In the genomic region with DNA sequence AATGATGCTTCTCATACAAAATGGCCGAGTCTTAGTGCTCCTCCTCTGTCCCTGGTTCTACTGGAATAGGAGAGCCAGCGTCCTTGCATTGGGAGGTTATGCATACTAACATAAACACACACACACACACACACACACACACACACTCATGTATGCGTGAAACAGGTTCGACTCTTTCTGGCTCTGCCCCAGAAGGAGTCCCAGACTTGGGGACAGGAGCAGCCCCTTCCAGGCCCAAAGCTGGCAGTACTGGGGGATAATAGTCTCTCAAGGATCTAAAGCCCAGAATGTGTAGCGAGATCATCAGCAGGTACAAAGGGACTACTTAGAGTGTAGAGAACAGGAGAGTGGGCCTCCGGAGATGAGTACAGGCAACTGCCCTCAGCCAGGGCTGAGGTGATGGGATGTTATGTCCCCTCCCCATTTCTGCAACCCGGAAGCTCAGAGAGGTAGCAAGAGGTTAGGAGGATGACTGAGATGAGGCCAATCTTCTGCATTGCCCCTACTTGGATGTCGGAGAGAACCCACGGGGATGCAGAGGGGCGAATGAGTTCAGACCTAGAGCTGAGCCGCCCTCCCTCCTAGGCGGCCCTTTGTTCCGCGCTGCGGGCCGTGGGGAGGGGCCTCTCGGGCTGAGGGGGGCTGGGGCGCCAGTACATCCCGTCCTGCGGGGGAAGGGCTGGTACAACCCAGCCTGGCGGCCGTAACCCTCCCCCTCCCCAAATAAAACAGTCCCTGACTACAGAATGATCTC, we compare ENCODE assay signal across 9 mouse cellular contexts. TPM values are rescaled to one million over a fixed set of nuclear protein-coding genes. Genes with fewer than 3 reads are reported as not detected.
DNase-seq lines count a peak whose midpoint lies in the region; ATAC-seq and TF ChIP-seq lines count a peak whose summit lies in the region.
"Had no signal": no experiment of that assay in that cellular context is flagged by ENCODE, and none has a peak within 500 bp of the region (broad histone marks: within the 10 kb centered on the region; RNA-seq: fewer than 3 reads in every experiment).

No protein-coding gene starts in this region.

- H3K27me3 ChIP-seq in intestine, postnatal 0 days (replicated peaks; ENCODE audit: control insufficient read depth, insufficient read depth, low read length) = peaks cover 54% of the 10 kb centered on the region
- H3K27me3 ChIP-seq in stomach, embryonic 16.5 days (ENCODE audit: control insufficient read depth, insufficient read depth, low read length) = peaks cover 47% of the 10 kb centered on the region

- peak overlapping the region; percentile 63 for H3K4me2 ChIP-seq in intestine, postnatal 0 days (replicated peaks; ENCODE audit: low read depth)
- peak overlapping the region; percentile 64 for H3K4me2 ChIP-seq in stomach, embryonic 16.5 days (ENCODE audit: low read depth, low read length)

- H3K27ac ChIP-seq in intestine, postnatal 0 days (ENCODE audit: low read depth, low read length) = no peak overlapping the region
- H3K27ac ChIP-seq in stomach, embryonic 16.5 days (ENCODE audit: low read length) = no peak overlapping the region

- H3K9ac ChIP-seq in intestine, postnatal 0 days (ENCODE audit: low read depth, low read length) = no peak overlapping the region
- no peak overlapping the region for H3K9ac ChIP-seq in stomach, embryonic 16.5 days (ENCODE audit: low read length)

- H3K4me1 ChIP-seq in intestine, postnatal 0 days (replicated peaks; ENCODE audit: control insufficient read depth, insufficient read depth, low read length) = no peaks in the 10 kb centered on the region
- H3K4me1 ChIP-seq in stomach, embryonic 16.5 days (ENCODE audit: control insufficient read depth, insufficient read depth, low read length) = no peaks in the 10 kb centered on the region; the same call in 1 of the 2 replicates

- no peak overlapping the region; the same call in 1 of the 2 replicates for H3K4me3 ChIP-seq in intestine, postnatal 0 days (ENCODE audit: low read depth, low read length)
- H3K4me3 ChIP-seq in stomach, embryonic 16.5 days (replicated peaks; ENCODE audit: low read length) = peak overlapping the region; percentile 46

- no peaks in the 10 kb centered on the region for H3K9me3 ChIP-seq in intestine, postnatal 0 days (ENCODE audit: control insufficient read depth)
- no peaks in the 10 kb centered on the region for H3K9me3 ChIP-seq in stomach, embryonic 16.5 days (replicated peaks; ENCODE audit: control insufficient read depth, low read length)

- WGBS in intestine, postnatal 0 days = 7% methylated on average over 22 of the region's 22 CpGs
- WGBS in stomach, embryonic 16.5 days = 8% methylated on average over 21 of the region's 22 CpGs

- no peak for DNase-seq in frontal cortex, adult 2 months (ENCODE audit: extremely low spot score in 1 of 2, low spot score in 1 of 2)
- DNase-seq in right cerebral cortex, postnatal 4 days = peak; percentile 68
- no peak for DNase-seq in right cerebral cortex, adult 18-20 months
- no peak for DNase-seq in urinary bladder, postnatal 25 days (ENCODE audit: low spot score)
- no peak for DNase-seq in urinary bladder, postnatal 36 days (ENCODE audit: low spot score in 2 of 2)

- H3K36me3 ChIP-seq in intestine, postnatal 0 days (ENCODE audit: control insufficient read depth, insufficient read depth) = no peaks in the 10 kb centered on the region
- H3K36me3 ChIP-seq in stomach, embryonic 16.5 days (ENCODE audit: control insufficient read depth, insufficient read depth, low read length) = no peaks in the 10 kb centered on the region

- peak; percentile 28; the same call in 1 of the 2 replicates for ATAC-seq in frontal cortex, adult (ENCODE audit: low TSS enrichment)
- no peak for ATAC-seq in intestine, postnatal 0 days
- ATAC-seq in stomach, embryonic 16.5 days (ENCODE audit: insufficient read depth, low FRiP score) = peak; percentile 17; the same call in 1 of the 2 replicates

- TF ChIP-seq CTCF in intestine, postnatal 0 days (IDR thresholded peaks at IDR 0.05; ENCODE audit: low read depth) = no peak

RNA-seq across cellular contexts. Expression of a gene that starts 1.1 kb away (rescaled TPM):
- 167 and 170 TPM in 2 replicates for polyA plus RNA-seq in frontal cortex, adult 2 months (2012; rRNA removed)
- polyA plus RNA-seq in intestine, postnatal 0 days (2015; fragmentation: Nextera tagmentation; extraction: Ambion mirVana) = 0.51 and 0.72 TPM in 2 replicates
- polyA plus RNA-seq in stomach, embryonic 16.5 days (2015; fragmentation: Nextera tagmentation; extraction: Ambion mirVana) = 1.1 TPM in 2 replicates
- polyA plus RNA-seq: C2C12 had no signal

RNA-seq across cellular contexts. Expression of a gene that starts 22.8 kb away (rescaled TPM):
- polyA plus RNA-seq in frontal cortex, adult 2 months (2012; rRNA removed) = 939 and 990 TPM in 2 replicates
- polyA plus RNA-seq in intestine, postnatal 0 days (2015; fragmentation: Nextera tagmentation; extraction: Ambion mirVana) = 0.38 and 0.58 TPM in 2 replicates
- polyA plus RNA-seq in stomach, embryonic 16.5 days (2015; fragmentation: Nextera tagmentation; extraction: Ambion mirVana) = 0.10 and 0.17 TPM in 2 replicates

RNA-seq across cellular contexts. Expression of a gene that starts 53.0 kb away (rescaled TPM):
- polyA plus RNA-seq in frontal cortex, adult 2 months (2012; rRNA removed) = 117 and 142 TPM in 2 replicates
- polyA plus RNA-seq in intestine, postnatal 0 days (2015; fragmentation: Nextera tagmentation; extraction: Ambion mirVana) = 197 TPM in 2 replicates
- polyA plus RNA-seq in stomach, embryonic 16.5 days (2015; fragmentation: Nextera tagmentation; extraction: Ambion mirVana) = 220 and 249 TPM in 2 replicates

Comparison
In these comparisons a context has a peak if more than half of its experiments do, and no peak if none do; other contexts are left out.
1. RNA of a gene that starts 1.1 kb away (polyA plus RNA-seq): 167 to 170 TPM in frontal cortex, adult 2 months; 1.1 TPM in stomach, embryonic 16.5 days and 0.51 to 0.72 TPM in intestine, postnatal 0 days; every median in the first group is over 10 times any median in the second.
2. RNA of a gene that starts 22.8 kb away (polyA plus RNA-seq): 939 to 990 TPM in frontal cortex, adult 2 months; 0.38 to 0.58 TPM in intestine, postnatal 0 days and 0.10 to 0.17 TPM in stomach, embryonic 16.5 days; every median in the first group is over 100 times any median in the second.